Mouse (Mus musculus): ENCODE data around the gene Nek2. TPM values are rescaled to one million over a fixed set of nuclear protein-coding genes. Genes with fewer than 3 reads are reported as not detected.

Nek2 gene
- polyA plus RNA-seq, 1 experiment from 2014 or later = 30.9 TPM

- H3K36me3 ChIP-seq (ENCODE audit: control insufficient read depth, insufficient read depth, low read length) = no peaks in the 10 kb centered on the region
- H3K27ac ChIP-seq (replicated peaks in 1 of 2; ENCODE audit: control insufficient read depth in 1 of 2, insufficient read depth in 1 of 2, low read depth in 2 of 2, low read length in 2 of 2) = no peak overlapping the region
- H3K4me3 ChIP-seq (ENCODE audit: control insufficient read depth in 1 of 2, insufficient read depth in 1 of 2, low read depth in 1 of 2, low read length in 2 of 2) = no peak overlapping the region
- H3K4me1 ChIP-seq (ENCODE audit: control insufficient read depth in 2 of 2, insufficient read depth in 2 of 2, low read length in 2 of 2) = peaks cover 9 to 11% of the 10 kb centered on the region in 2 experiments; a peak in 3 of 4 replicates
- no peaks in the 10 kb centered on the region for H3K27me3 ChIP-seq (ENCODE audit: control insufficient read depth, insufficient read depth, low read length)
- no peak for ATAC-seq (ENCODE audit: insufficient number of reproducible peaks, insufficient read depth, low FRiP score, low read depth)
- H3K4me2 ChIP-seq (ENCODE audit: low read length) = no peak overlapping the region
- WGBS = 72% methylated on average over 6 of the region's 6 CpGs
- H3K9ac ChIP-seq (ENCODE audit: low read length) = no peak overlapping the region
- H3K9me3 ChIP-seq (ENCODE audit: control insufficient read depth, low read length) = peaks cover 5% of the 10 kb centered on the region; the same call in 1 of the 2 replicates
These were observed 15.5 kb upstream of the Nek2 start for GRCm38 (mm10) chr1:191805788-191806187.

DNA sequence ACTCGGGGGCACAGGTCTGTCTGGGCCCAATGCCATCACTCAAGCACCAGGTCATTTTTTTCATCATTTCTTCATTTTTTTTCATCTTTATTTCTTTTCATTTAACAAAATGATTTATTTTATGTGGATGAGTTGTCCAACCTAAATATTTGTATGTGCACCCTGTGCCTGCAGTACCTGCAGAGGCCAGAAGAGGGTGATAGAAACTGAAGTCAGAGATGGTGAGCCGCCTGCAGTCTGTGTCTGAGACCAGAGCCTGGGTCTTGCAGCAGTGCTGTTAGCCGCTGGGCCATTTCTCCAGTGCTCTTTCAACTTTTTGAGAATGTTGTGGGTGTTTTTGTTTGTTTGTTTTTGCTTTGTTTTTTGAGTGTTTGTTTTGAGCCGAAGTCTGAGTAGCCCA lies 14.5 kb upstream of the Nek2 start:
- ATAC-seq (ENCODE audit: insufficient number of reproducible peaks, insufficient read depth, low FRiP score, low read depth) = no peak
- no peak overlapping the region for H3K27ac ChIP-seq (replicated peaks in 1 of 2; ENCODE audit: control insufficient read depth in 1 of 2, insufficient read depth in 1 of 2, low read depth in 2 of 2, low read length in 2 of 2)
- peaks cover 9 to 11% of the 10 kb centered on the region in 2 experiments; a peak in 3 of 4 replicates for H3K4me1 ChIP-seq (ENCODE audit: control insufficient read depth in 2 of 2, insufficient read depth in 2 of 2, low read length in 2 of 2)
- H3K9me3 ChIP-seq (ENCODE audit: control insufficient read depth, low read length) = peaks cover 5% of the 10 kb centered on the region; the same call in 1 of the 2 replicates
- H3K4me2 ChIP-seq (ENCODE audit: low read length) = no peak overlapping the region
- no peaks in the 10 kb centered on the region for H3K36me3 ChIP-seq (ENCODE audit: control insufficient read depth, insufficient read depth, low read length)
- no peaks in the 10 kb centered on the region for H3K27me3 ChIP-seq (ENCODE audit: control insufficient read depth, insufficient read depth, low read length)
- WGBS = 94% methylated on average over 4 of the region's 4 CpGs
- H3K4me3 ChIP-seq (ENCODE audit: control insufficient read depth in 1 of 2, insufficient read depth in 1 of 2, low read depth in 1 of 2, low read length in 2 of 2) = no peak overlapping the region
- H3K9ac ChIP-seq (ENCODE audit: low read length) = no peak overlapping the region

GRCm38 (mm10) chr1:191807979-191808378 lies 13.3 kb upstream of the Nek2 start:
- Histone ChIP-seq H3K27me3 (ENCODE audit: control insufficient read depth, insufficient read depth, low read length) (no peaks in the 10 kb centered on the region), H3K27ac (replicated peaks in 1 of 2; ENCODE audit: control insufficient read depth in 1 of 2, insufficient read depth in 1 of 2, low read depth in 2 of 2, low read length in 2 of 2) (no peak overlapping the region), H3K9me3 (ENCODE audit: control insufficient read depth, low read length) (peaks cover 5% of the 10 kb centered on the region; the same call in 1 of the 2 replicates), H3K4me3 (ENCODE audit: control insufficient read depth in 1 of 2, insufficient read depth in 1 of 2, low read depth in 1 of 2, low read length in 2 of 2) (no peak overlapping the region), H3K9ac (ENCODE audit: low read length) (no peak overlapping the region), H3K4me1 (ENCODE audit: control insufficient read depth in 2 of 2, insufficient read depth in 2 of 2, low read length in 2 of 2) (peaks cover 4 to 5% of the 10 kb centered on the region in 2 experiments; a peak in 3 of 4 replicates), H3K4me2 (ENCODE audit: low read length) (no peak overlapping the region), H3K36me3 (ENCODE audit: control insufficient read depth, insufficient read depth, low read length) (no peaks in the 10 kb centered on the region)
- no peak for ATAC-seq (ENCODE audit: insufficient number of reproducible peaks, insufficient read depth, low FRiP score, low read depth)
- WGBS = 89% methylated on average over 7 of the region's 7 CpGs

DNA sequence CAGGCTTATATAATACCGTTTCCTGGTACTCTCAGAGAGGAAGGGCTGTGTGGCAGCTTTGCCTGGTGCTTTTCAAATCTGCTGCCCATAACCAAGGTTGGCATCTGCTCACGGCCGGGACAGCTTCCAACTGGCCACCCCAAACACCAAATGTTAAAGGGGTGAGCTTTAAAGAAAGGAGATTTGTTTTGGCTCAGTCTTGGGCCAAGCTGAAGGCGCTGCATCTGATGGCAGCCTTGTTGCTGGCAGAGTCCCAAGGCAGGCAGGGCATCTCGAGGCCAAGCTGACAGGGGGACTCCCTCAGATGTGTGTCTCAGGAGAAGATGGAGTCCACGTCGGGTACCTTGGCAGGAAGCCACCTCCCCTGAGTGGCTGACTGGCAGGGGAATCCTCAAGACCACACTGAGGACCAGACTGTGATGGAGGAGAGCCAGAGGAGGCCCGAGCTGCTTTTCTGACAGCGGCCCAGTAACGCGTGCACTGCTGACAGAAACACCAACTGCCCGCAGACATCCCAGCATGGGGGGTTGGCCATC lies 12.5 kb upstream of the Nek2 start:
- no peak overlapping the region for H3K9ac ChIP-seq (ENCODE audit: low read length)
- ATAC-seq (ENCODE audit: insufficient number of reproducible peaks, insufficient read depth, low FRiP score, low read depth) = peak; percentile 51
- H3K36me3 ChIP-seq (ENCODE audit: control insufficient read depth, insufficient read depth, low read length) = no peaks in the 10 kb centered on the region
- no peak overlapping the region for H3K27ac ChIP-seq (replicated peaks in 1 of 2; ENCODE audit: control insufficient read depth in 1 of 2, insufficient read depth in 1 of 2, low read depth in 2 of 2, low read length in 2 of 2)
- 62% methylated on average over 12 of the region's 12 CpGs for WGBS
- H3K27me3 ChIP-seq (ENCODE audit: control insufficient read depth, insufficient read depth, low read length) = no peaks in the 10 kb centered on the region
- no peak overlapping the region for H3K4me3 ChIP-seq (ENCODE audit: control insufficient read depth in 1 of 2, insufficient read depth in 1 of 2, low read depth in 1 of 2, low read length in 2 of 2)
- no peaks in the 10 kb centered on the region; a peak in 1 of 4 replicates for H3K4me1 ChIP-seq (ENCODE audit: control insufficient read depth in 2 of 2, insufficient read depth in 2 of 2, low read length in 2 of 2)
- H3K4me2 ChIP-seq (ENCODE audit: low read length) = no peak overlapping the region
- H3K9me3 ChIP-seq (ENCODE audit: control insufficient read depth, low read length) = peaks cover 5% of the 10 kb centered on the region; the same call in 1 of the 2 replicates

GRCm38 (mm10) chr1:191811774-191812173 lies 9.5 kb upstream of the Nek2 start:
- 86% methylated on average over 12 of the region's 12 CpGs for WGBS
- Histone ChIP-seq H3K27me3 (ENCODE audit: control insufficient read depth, insufficient read depth, low read length) (no peaks in the 10 kb centered on the region), H3K27ac (replicated peaks in 1 of 2; ENCODE audit: control insufficient read depth in 1 of 2, insufficient read depth in 1 of 2, low read depth in 2 of 2, low read length in 2 of 2) (no peak overlapping the region), H3K9ac (ENCODE audit: low read length) (no peak overlapping the region), H3K4me2 (ENCODE audit: low read length) (no peak overlapping the region), H3K36me3 (ENCODE audit: control insufficient read depth, insufficient read depth, low read length) (no peaks in the 10 kb centered on the region), H3K4me3 (ENCODE audit: control insufficient read depth in 1 of 2, insufficient read depth in 1 of 2, low read depth in 1 of 2, low read length in 2 of 2) (no peak overlapping the region), H3K9me3 (ENCODE audit: control insufficient read depth, low read length) (peaks cover 1% of the 10 kb centered on the region; the same call in 1 of the 2 replicates), H3K4me1 (ENCODE audit: control insufficient read depth in 2 of 2, insufficient read depth in 2 of 2, low read length in 2 of 2) (no peaks in the 10 kb centered on the region)
- ATAC-seq (ENCODE audit: insufficient number of reproducible peaks, insufficient read depth, low FRiP score, low read depth) = no peak

GRCm38 (mm10) chr1:191812949-191813691 lies 8.1 kb upstream of the Nek2 start:
- Histone ChIP-seq H3K27me3 (ENCODE audit: control insufficient read depth, insufficient read depth, low read length) (no peaks in the 10 kb centered on the region), H3K27ac (replicated peaks in 1 of 2; ENCODE audit: control insufficient read depth in 1 of 2, insufficient read depth in 1 of 2, low read depth in 2 of 2, low read length in 2 of 2) (no peak overlapping the region), H3K9ac (ENCODE audit: low read length) (no peak overlapping the region), H3K36me3 (ENCODE audit: control insufficient read depth, insufficient read depth, low read length) (no peaks in the 10 kb centered on the region), H3K4me2 (ENCODE audit: low read length) (no peak overlapping the region), H3K9me3 (ENCODE audit: control insufficient read depth, low read length) (no peaks in the 10 kb centered on the region), H3K4me3 (ENCODE audit: control insufficient read depth in 1 of 2, insufficient read depth in 1 of 2, low read depth in 1 of 2, low read length in 2 of 2) (no peak overlapping the region), H3K4me1 (ENCODE audit: control insufficient read depth in 2 of 2, insufficient read depth in 2 of 2, low read length in 2 of 2) (no peaks in the 10 kb centered on the region)
- ATAC-seq (ENCODE audit: insufficient number of reproducible peaks, insufficient read depth, low FRiP score, low read depth) = no peak
- 81% methylated on average over 13 of the region's 13 CpGs for WGBS

GRCm38 (mm10) chr1:191814240-191814639 lies 7.0 kb upstream of the Nek2 start:
- no peak overlapping the region for H3K4me3 ChIP-seq (ENCODE audit: control insufficient read depth in 1 of 2, insufficient read depth in 1 of 2, low read depth in 1 of 2, low read length in 2 of 2)
- WGBS = 66% methylated on average over 4 of the region's 4 CpGs
- no peak overlapping the region for H3K4me2 ChIP-seq (ENCODE audit: low read length)
- ATAC-seq (ENCODE audit: insufficient number of reproducible peaks, insufficient read depth, low FRiP score, low read depth) = no peak
- H3K36me3 ChIP-seq (ENCODE audit: control insufficient read depth, insufficient read depth, low read length) = no peaks in the 10 kb centered on the region
- no peaks in the 10 kb centered on the region for H3K9me3 ChIP-seq (ENCODE audit: control insufficient read depth, low read length)
- H3K27ac ChIP-seq (replicated peaks in 1 of 2; ENCODE audit: control insufficient read depth in 1 of 2, insufficient read depth in 1 of 2, low read depth in 2 of 2, low read length in 2 of 2) = no peak overlapping the region
- no peak overlapping the region for H3K9ac ChIP-seq (ENCODE audit: low read length)
- no peaks in the 10 kb centered on the region for H3K27me3 ChIP-seq (ENCODE audit: control insufficient read depth, insufficient read depth, low read length)
- no peaks in the 10 kb centered on the region for H3K4me1 ChIP-seq (ENCODE audit: control insufficient read depth in 2 of 2, insufficient read depth in 2 of 2, low read length in 2 of 2)
